Mouse (Mus musculus) lung, embryonic 14.5 days (tissue): Measurements from ENCODE around the gene Mast3. TPM values are rescaled to one million over a fixed set of nuclear protein-coding genes. Genes with fewer than 3 reads are reported as not detected.

Experiments
- ATAC-seq: fragments of 200-750 bp; cut with Nextera tagmentation; 2 replicates; pipeline ENCODE4 v1.8.0; 2017; ENCODE audit warnings: mild to moderate bottlenecking, moderate TSS enrichment, moderate library complexity; ENCODE audit not compliant: insufficient read depth
- DNase-seq: peaks from one replicate; pipeline ENCODE4 v3.0.0-alpha.2; 2015
- H3K27ac ChIP-seq: fragments of 300-500 bp; sonication (generic); 2 replicates; pipeline ENCODE4 v1.5.1; 2014; ENCODE audit warnings: low read depth, mild to moderate bottlenecking, moderate library complexity
- H3K27me3 ChIP-seq: fragments of 300-500 bp; sonication (generic); 2 replicates; pipeline ENCODE4 v1.6.1; 2014; ENCODE audit warnings: low read length, control low read depth; ENCODE audit not compliant: insufficient read depth
- H3K36me3 ChIP-seq: fragments of 300-500 bp; sonication (generic); 2 replicates; pipeline ENCODE4 v1.6.1; 2014; ENCODE audit warnings: control low read depth; ENCODE audit not compliant: insufficient read depth
- H3K4me1 ChIP-seq: fragments of 300-500 bp; sonication (generic); 2 replicates; pipeline ENCODE4 v1.6.1; 2014; ENCODE audit warnings: antibody characterized with exemption, control low read depth; ENCODE audit not compliant: insufficient read depth
- H3K4me2 ChIP-seq: fragments of 300-500 bp; sonication (generic); 2 replicates; pipeline ENCODE4 v1.6.1; 2014; ENCODE audit warnings: mild to moderate bottlenecking
- H3K4me3 ChIP-seq: fragments of 300-500 bp; sonication (generic); 2 replicates; pipeline ENCODE4 v1.5.1; 2014; ENCODE audit warnings: low read depth, low read length
- H3K9ac ChIP-seq: fragments of 300-500 bp; sonication (generic); 2 replicates; pipeline ENCODE4 v1.6.1; 2014
- H3K9me3 ChIP-seq: fragments of 300-500 bp; sonication (generic); 2 replicates; pipeline ENCODE4 v1.6.1; 2016; ENCODE audit warnings: low read depth, low read length, control low read depth
- CTCF ChIP-seq: IDR thresholded peaks from 2 replicates; pipeline ENCODE4 v1.5.1; 2016; ENCODE audit warnings: antibody characterized with exemption, low read depth
- WGBS: fragments of 180-500 bp; shearing (Covaris S2); extraction: QIAGEN DNeasy Blood & Tissue Kit; methylation state at CpG from one replicate; pipeline ENCODE4 v1.1.7; 2014; 5-methylcytosine and 5-hydroxymethylcytosine counted together
- polyA plus RNA-seq: library from polyadenylated mRNA; unstranded; fragments of >200 nt; fragmentation: Nextera tagmentation; extraction: Ambion mirVana; gene quantifications from 2 replicates; pipeline ENCODE4 v1.2.1, GENCODE M21; 2014

The Mast3 gene
- polyA plus RNA-seq, 1 experiment from 2014 or later: 18.0 TPM

GRCm38 (mm10) chr8:70796403-70797080 lies 8.3 kb downstream of the Mast3 start:
- Histone ChIP-seq H3K9ac (peak overlapping the region; percentile 40), H3K27me3 (peaks cover 23% of the 10 kb centered on the region), H3K27ac (no peak overlapping the region), H3K4me2 (peak overlapping the region; percentile 91), H3K36me3 (no peaks in the 10 kb centered on the region), H3K9me3 (no peaks in the 10 kb centered on the region), H3K4me3 (peak overlapping the region; percentile 52), H3K4me1 (peaks cover 8% of the 10 kb centered on the region)
- peak; percentile 1; the same call in 1 of the 2 replicates for ATAC-seq
- 3% methylated on average over 46 of the region's 54 CpGs for WGBS
- no peak for TF ChIP-seq CTCF
- no peak for DNase-seq

GRCm38 (mm10) chr8:70795370-70795769 lies 9.5 kb downstream of the Mast3 start:
- H3K36me3 ChIP-seq: no peaks in the 10 kb centered on the region
- no peak for DNase-seq
- peaks cover 13% of the 10 kb centered on the region for H3K4me1 ChIP-seq
- H3K4me3 ChIP-seq: no peak overlapping the region
- no peak; the same call in 1 of the 2 replicates for TF ChIP-seq CTCF
- no peak overlapping the region for H3K9ac ChIP-seq
- no peaks in the 10 kb centered on the region for H3K9me3 ChIP-seq
- no peak overlapping the region for H3K4me2 ChIP-seq
- H3K27ac ChIP-seq: no peak overlapping the region
- no peak for ATAC-seq
- WGBS: 89% methylated on average over 2 of the region's 2 CpGs
- H3K27me3 ChIP-seq: peaks cover 23% of the 10 kb centered on the region

GRCm38 (mm10) chr8:70794215-70794614 lies 10.6 kb downstream of the Mast3 start:
- Histone ChIP-seq H3K27ac (no peak overlapping the region), H3K4me1 (peaks cover 13% of the 10 kb centered on the region), H3K9ac (no peak overlapping the region), H3K9me3 (no peaks in the 10 kb centered on the region), H3K36me3 (0 out of 2 replicates have a peak, but pooled peaks cover 3% of the 10 kb centered on the region), H3K27me3 (peaks cover 17% of the 10 kb centered on the region), H3K4me3 (no peak overlapping the region), H3K4me2 (no peak overlapping the region)
- DNase-seq (no peak), ATAC-seq (no peak)
- no peak for TF ChIP-seq CTCF
- WGBS: 68% methylated on average over 2 of the region's 2 CpGs

GRCm38 (mm10) chr8:70792700-70793099 lies 12.2 kb downstream of the Mast3 start:
- no peak for TF ChIP-seq CTCF
- DNase-seq: no peak
- peak; percentile 45 for ATAC-seq
- H3K4me2 ChIP-seq: peak overlapping the region; percentile 89
- peaks cover 2% of the 10 kb centered on the region for H3K27me3 ChIP-seq
- under 1% methylated on average over 20 of the region's 20 CpGs for WGBS
- H3K4me3 ChIP-seq: peak overlapping the region; percentile 65
- peak overlapping the region; percentile 32 for H3K9ac ChIP-seq
- H3K4me1 ChIP-seq: peaks cover 9% of the 10 kb centered on the region
- no peaks in the 10 kb centered on the region for H3K9me3 ChIP-seq
- H3K36me3 ChIP-seq: peaks cover 12% of the 10 kb centered on the region; the same call in 1 of the 2 replicates
- peak overlapping the region; percentile 79 for H3K27ac ChIP-seq

GRCm38 (mm10) chr8:70791975-70792691 lies 12.7 kb downstream of the Mast3 start:
- no peaks in the 10 kb centered on the region for H3K27me3 ChIP-seq
- H3K9ac ChIP-seq: peak overlapping the region; percentile 76
- peaks cover 17% of the 10 kb centered on the region; the same call in 1 of the 2 replicates for H3K36me3 ChIP-seq
- peaks cover 9% of the 10 kb centered on the region for H3K4me1 ChIP-seq
- no peak for TF ChIP-seq CTCF
- peak overlapping the region; percentile 65 for H3K4me3 ChIP-seq
- peak overlapping the region; percentile 79 for H3K27ac ChIP-seq
- H3K4me2 ChIP-seq: peak overlapping the region; percentile 89
- 4% methylated on average over 58 of the region's 58 CpGs for WGBS
- DNase-seq (peak; percentile 98), ATAC-seq (peak; percentile 83)
- H3K9me3 ChIP-seq: no peaks in the 10 kb centered on the region

- peak overlapping the region; percentile 65 for H3K4me3 ChIP-seq
- WGBS: 47% methylated on average over 7 of the region's 7 CpGs
- DNase-seq (peak; percentile 44), ATAC-seq (no peak)
- peak overlapping the region; percentile 76 for H3K9ac ChIP-seq
- H3K27ac ChIP-seq: no peak overlapping the region
- peaks cover 9% of the 10 kb centered on the region for H3K4me1 ChIP-seq
- TF ChIP-seq CTCF: no peak
- no peaks in the 10 kb centered on the region for H3K27me3 ChIP-seq
- H3K9me3 ChIP-seq: no peaks in the 10 kb centered on the region
- H3K4me2 ChIP-seq: peak overlapping the region; percentile 89
- H3K36me3 ChIP-seq: peaks cover 26% of the 10 kb centered on the region
Observed at GRCm38 (mm10) chr8:70791294-70791701, 13.6 kb downstream of the Mast3 start.

GRCm38 (mm10) chr8:70790846-70791245 lies 14.0 kb downstream of the Mast3 start:
- Histone ChIP-seq H3K27me3 (no peaks in the 10 kb centered on the region), H3K4me3 (peak overlapping the region; percentile 65), H3K4me2 (peak overlapping the region; percentile 89), H3K4me1 (peaks cover 9% of the 10 kb centered on the region), H3K27ac (no peak overlapping the region), H3K9ac (peak overlapping the region; percentile 47), H3K36me3 (peaks cover 30% of the 10 kb centered on the region), H3K9me3 (no peaks in the 10 kb centered on the region)
- 53% methylated on average over 8 of the region's 8 CpGs for WGBS
- ATAC-seq (no peak), DNase-seq (no peak)
- no peak for TF ChIP-seq CTCF
